Mouse (Mus musculus) layer of hippocampus, postnatal 36 days (tissue): Measurements from ENCODE around the gene Ccdc15. TPM values are rescaled to one million over a fixed set of nuclear protein-coding genes. Genes with fewer than 3 reads are reported as not detected.
A peak's percentile ranks its signal among the peaks of the same experiment; 100 is the strongest.

Source experiments
- DNase-seq, 2 experiments: peaks; one replicate each; pipeline ENCODE4 v3.0.0; 2022
- total RNA-seq, 2 experiments: library from RNA; stranded (reverse); gene quantifications; 2 replicates each; pipeline ENCODE4 v1.2.3; 2021

Gene Ccdc15
- 1 to 10 TPM; 1.9 to 2.2 TPM for total RNA-seq

- peak; percentile 98 for DNase-seq
Measured at GRCm38 (mm10) chr9:37347988-37348642, at the start of gene Ccdc15. TSS of gene Ccdc15 (minus strand) at chr9:37348432.

DNA sequence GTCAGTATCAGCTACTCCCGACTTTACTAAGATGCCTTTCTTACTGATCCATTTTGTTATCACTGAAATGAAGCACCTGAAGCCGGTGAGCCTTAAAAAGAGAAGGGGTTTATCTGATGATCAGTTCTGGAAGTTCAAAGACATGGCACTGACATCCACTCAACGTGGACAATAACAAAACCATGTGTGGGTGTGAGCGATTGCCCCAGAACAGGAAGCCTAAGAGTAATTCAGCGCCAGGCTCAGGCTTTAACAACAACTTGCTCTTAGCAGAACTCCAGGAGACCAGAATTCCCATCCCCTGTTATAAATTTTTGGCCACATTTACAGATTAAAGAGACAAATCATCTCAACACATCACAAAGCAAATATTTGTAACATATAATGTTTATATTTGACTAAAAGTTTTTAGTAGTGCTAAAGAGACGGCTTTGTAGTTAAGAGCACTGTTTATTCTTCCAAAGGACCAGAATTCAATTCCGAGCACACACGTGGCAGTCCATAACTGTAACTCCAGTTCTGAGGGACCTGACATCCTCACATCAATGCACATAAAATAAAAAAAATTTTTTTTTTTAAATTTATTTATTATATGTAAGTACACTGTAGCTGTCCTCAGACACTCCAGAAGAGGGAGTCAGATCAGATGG lies 45.4 kb upstream of the Ccdc15 start:
- no peak for DNase-seq

GRCm38 (mm10) chr9:37392071-37392470 lies 43.8 kb upstream of the Ccdc15 start:
- no peak for DNase-seq

DNA sequence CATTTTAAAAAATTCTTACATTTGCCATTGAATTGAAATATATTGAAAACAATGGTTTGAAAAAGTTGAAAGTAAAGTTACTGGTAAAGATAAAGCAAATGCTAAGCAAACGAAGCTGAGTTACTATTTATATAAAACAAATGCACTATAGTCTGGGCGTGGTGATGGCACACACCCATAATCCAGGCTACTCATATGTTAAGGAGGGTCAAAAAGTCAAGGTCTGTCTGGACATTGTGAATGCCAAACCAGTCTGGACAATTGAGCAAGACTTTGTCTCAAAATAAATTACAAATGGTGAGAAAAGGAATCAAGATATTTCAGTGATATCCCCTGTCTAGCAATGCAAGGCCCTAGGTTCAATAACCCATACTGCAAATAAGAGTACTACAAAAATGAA lies 42.7 kb upstream of the Ccdc15 start:
- DNase-seq, result no peak

GRCm38 (mm10) chr9:37384284-37385182 lies 36.3 kb upstream of the Ccdc15 start:
- no peak for DNase-seq

DNA sequence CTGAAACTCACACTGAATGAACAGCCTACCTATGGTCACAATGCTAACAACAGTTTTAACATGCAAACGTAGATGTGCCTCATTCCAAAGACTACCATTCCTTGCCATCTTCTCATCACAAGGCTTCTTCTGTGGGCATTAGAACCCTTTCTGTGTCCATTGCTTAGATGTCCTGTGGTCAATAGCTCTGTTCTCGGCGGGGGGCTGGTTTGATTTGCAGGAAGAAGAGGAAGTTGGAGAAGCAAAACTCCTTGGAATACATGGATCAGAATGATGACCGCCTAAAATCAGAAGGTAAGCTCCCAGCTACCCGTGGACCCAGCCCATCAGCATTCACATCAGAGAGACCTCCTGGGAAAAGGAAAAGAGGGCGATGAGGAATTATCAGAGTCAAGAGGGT lies 34.9 kb upstream of the Ccdc15 start:
- no peak for DNase-seq

DNA sequence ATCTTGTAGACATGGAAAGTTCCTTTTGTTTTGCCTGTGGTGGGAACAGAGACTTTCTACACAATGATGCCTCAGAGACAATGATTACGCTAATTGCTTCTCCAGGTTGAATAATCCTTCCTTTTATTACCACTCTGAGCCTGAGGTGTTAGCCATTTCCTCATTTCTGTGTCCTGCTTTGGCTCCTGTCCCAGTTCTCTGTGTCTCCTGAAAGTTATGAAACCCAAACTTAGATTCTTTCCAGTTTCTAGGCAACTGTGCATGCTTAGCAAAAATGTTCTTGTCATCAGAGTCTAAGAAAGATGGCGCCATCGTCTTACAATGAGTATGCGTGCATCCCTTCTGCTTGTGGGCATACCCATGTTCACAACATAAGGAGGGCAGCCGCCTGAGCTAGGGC lies 27.5 kb upstream of the Ccdc15 start:
- DNase-seq, result no peak

DNA sequence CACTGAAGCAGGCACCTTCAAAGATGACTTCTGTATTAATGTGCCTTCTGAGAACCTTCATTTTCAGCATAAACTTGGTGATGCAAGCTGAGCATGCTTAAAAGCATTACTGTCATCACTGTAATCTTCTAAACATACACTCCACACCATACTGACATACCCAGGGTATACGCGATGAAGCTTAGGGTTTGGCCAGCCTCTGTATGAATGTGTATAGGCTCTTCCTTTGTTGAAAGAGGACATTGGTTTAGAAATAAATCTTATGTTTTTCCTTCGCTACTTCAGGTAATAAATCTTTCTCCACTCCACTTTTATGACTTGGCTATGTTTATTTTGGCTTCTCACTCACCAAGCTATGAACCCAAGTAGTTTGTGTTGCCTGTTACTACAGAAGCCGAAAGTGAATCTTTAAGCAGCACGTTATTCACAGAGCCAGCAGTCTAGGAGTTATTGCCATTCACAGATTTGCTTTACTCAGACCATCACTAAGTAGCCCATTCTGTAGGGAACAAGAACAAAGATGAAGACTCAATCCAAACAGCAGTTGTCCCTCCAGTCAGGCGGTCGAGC lies 23.1 kb upstream of the Ccdc15 start:
- no peak for DNase-seq

DNA sequence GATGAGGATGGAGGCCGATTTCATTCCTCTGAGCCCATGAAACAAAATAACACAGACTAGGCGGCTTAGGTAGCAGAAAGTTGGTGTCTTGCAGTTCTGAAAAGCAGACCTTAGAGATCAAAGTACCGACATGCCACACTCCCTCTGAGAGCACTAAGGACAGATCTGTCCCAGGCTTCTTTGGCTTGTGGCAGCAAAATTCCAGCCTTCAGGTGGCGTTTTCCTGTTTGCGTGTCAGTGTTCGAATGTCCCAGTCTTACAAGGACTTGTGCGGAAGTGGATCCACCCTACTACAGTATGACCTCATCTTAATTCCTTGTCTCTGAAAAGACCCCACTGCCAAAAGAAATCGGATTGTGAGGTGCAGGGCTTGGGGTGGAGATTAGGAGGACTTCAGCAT lies 20.6 kb upstream of the Ccdc15 start:
- DNase-seq, result no peak

- no peak for DNase-seq
Measured at GRCm38 (mm10) chr9:37368081-37368830, 20.0 kb upstream of the Ccdc15 start.

DNA sequence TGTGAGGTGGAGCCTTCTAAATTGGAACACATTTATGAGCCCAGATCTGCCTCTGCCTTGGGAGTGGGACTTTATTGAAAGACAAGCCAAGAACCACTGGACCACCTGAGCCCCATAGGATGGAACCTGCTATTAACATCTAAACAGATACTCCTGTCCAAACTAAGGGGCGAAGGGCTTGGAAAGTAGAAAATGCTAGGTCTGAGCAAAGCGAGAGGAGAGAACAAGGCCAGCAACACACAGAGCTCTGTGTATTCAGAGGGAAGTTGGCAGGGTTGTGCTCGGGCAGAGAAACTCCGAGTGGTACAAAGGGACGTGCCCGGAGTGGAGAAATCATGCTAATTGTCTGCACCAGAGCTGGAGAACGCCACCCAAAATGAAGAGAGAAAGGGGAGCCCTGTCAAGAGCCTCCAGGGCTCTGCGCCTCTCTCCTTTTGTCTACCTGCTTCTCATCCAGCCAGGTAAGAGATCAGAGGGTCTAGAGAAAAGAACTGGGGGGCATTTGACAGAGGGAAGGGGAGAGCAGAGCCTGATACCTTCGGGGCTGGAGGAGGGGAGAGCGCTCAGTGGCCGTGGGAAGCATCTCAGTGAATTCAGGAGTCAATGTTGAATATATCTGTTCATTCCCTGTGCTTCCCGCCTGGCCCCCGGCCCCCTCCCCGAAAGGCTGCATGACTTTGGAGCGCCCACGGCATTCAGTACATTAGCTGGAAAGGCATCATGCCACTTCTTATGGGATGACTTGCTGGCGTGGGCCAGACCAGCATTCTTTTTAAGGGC lies 19.3 kb upstream of the Ccdc15 start, which contains the start of gene Hepacam:
Gene Hepacam (plus strand): TSS at position 51 of the 780 bp plus-strand sequence.
- DNase-seq, result peak; percentile 56 to 70

GRCm38 (mm10) chr9:37365706-37366105 lies 17.5 kb upstream of the Ccdc15 start:
- no peak for DNase-seq

- no peak for DNase-seq
Measured at GRCm38 (mm10) chr9:37364392-37364791, 16.2 kb upstream of the Ccdc15 start.

DNA sequence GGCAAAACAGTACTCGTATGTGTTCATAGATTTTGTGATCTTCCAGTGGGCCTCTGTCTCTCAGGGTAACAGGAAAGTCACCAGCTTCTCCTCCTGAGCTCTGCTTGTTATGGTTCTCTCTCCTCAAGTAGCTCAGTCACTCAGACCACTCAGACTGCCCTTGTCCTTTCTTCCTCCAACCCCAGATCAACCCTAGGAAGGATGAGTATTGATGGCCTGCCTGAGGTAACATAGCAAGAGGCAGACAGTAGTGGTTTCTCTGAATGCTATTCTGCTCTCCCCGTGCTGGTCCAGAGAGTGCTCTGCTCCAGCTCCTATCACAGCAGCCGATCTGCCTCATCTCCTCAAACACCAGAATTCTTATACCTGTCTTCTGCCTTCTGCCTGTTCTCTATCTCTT lies 15.3 kb upstream of the Ccdc15 start:
- DNase-seq, result no peak

- no peak for DNase-seq
Measured at GRCm38 (mm10) chr9:37362881-37363280, 14.6 kb upstream of the Ccdc15 start.

GRCm38 (mm10) chr9:37362084-37362483 lies 13.9 kb upstream of the Ccdc15 start:
- DNase-seq, result no peak

GRCm38 (mm10) chr9:37359331-37360220 lies 11.3 kb upstream of the Ccdc15 start:
- DNase-seq, result peak; percentile 69 to 76

- DNase-seq, result peak; percentile 51 to 54
Measured at GRCm38 (mm10) chr9:37358713-37359330, 10.6 kb upstream of the Ccdc15 start.

GRCm38 (mm10) chr9:37354485-37354884 lies 6.3 kb upstream of the Ccdc15 start:
- DNase-seq, result no peak

DNA sequence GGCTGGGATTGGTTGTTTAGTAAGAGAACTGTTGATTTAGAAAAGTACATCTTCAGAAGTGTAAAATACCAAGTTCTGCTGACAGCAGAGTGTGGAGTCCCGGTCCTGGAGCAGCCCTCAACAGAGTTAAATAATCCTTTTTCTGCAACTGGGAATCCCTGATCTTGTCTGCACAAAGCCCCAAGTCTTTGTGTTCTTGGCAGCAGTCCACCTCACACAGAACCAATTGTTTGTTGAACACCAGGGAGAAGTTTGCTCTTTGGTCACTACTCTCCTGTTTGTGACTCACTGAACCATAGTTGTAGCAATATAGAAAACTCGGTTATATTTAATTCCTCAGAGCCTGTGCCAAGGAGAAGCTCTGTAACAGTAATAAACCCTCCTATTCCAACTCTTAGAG lies 3.0 kb upstream of the Ccdc15 start:
- DNase-seq, result no peak
